Mouse (Mus musculus): Measurements from ENCODE around the gene Atg16l1. TPM values are rescaled to one million over a fixed set of nuclear protein-coding genes. Genes with fewer than 3 reads are reported as not detected.
"Not testable (repeated sequence)": the region's sequence is repeated elsewhere in the genome, so short reads cannot be mapped to it uniquely, and the experiment has no call there.

Gene Atg16l1
- polyA plus RNA-seq, 1 experiment = 20.0 TPM

DNA sequence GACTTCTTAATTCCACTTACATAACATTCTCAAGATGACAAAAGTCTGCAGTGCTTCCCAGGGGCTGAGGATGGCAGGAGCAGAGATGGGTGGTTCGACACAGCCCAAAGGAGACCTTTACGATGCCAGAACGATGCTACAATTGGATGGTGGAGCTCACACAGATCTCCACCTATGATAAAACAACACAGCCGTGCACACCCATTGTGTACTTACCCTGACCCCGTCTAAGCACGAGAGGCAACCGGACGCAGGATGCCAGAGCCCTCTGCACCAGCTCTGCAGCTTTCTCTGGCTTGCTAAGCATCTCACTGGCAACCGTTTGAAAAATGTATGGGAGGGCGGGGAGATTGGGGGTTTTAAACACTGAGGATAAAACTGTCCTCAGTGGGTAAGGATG is 56.4 kb downstream of the Atg16l1 start:
- WGBS = 70% methylated on average over 10 of the region's 10 CpGs
- Histone ChIP-seq H3K4me1 (ENCODE audit: control insufficient read depth, insufficient read depth, low read length) (no peaks in the 10 kb centered on the region), H3K4me3 (ENCODE audit: insufficient read depth, low read depth, low read length) (no peak overlapping the region), H3K27ac (ENCODE audit: insufficient read depth, low read depth, low read length) (no peak overlapping the region), H3K27me3 (replicated peaks; ENCODE audit: control insufficient read depth, insufficient read depth, low read length) (no peaks in the 10 kb centered on the region), H3K36me3 (ENCODE audit: control insufficient read depth, insufficient read depth, low read length) (no peaks in the 10 kb centered on the region)
- TF ChIP-seq POLR2A (IDR thresholded peaks at IDR 0.05; ENCODE audit: low read depth, low read length) (no peak), CTCF (conservative IDR thresholded peaks at IDR 0.05; ENCODE audit: insufficient read depth, insufficient read length, low read depth, low read length) (no peak)
- DNase-seq = no peak

DNA sequence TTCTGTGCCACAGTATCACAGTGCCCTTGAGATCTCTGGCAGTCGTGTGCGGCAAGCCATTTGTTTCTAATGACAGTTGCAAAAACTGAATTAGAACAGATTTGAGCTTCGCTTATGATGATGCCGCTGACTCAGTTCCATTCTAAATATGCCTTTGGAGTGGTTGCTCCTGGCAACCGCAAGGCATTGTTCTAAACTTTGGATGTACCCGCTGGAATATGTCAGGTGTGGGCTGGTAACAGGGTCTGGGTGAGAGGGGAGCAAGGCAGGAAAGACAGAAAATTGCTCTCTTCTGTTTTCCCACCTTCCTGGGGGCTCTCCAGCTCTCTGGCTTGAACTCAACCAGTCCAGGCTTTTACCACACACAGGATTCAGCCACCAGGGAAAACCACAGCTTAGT is 57.5 kb downstream of the Atg16l1 start:
- Histone ChIP-seq H3K27me3 (replicated peaks; ENCODE audit: control insufficient read depth, insufficient read depth, low read length) (no peaks in the 10 kb centered on the region), H3K27ac (ENCODE audit: insufficient read depth, low read depth, low read length) (no peak overlapping the region), H3K4me1 (ENCODE audit: control insufficient read depth, insufficient read depth, low read length) (no peaks in the 10 kb centered on the region), H3K36me3 (ENCODE audit: control insufficient read depth, insufficient read depth, low read length) (no peaks in the 10 kb centered on the region), H3K4me3 (ENCODE audit: insufficient read depth, low read depth, low read length) (no peak overlapping the region)
- WGBS = 89% methylated on average over 6 of the region's 6 CpGs
- DNase-seq = no peak
- TF ChIP-seq CTCF (conservative IDR thresholded peaks at IDR 0.05; ENCODE audit: insufficient read depth, insufficient read length, low read depth, low read length) (no peak), POLR2A (IDR thresholded peaks at IDR 0.05; ENCODE audit: low read depth, low read length) (no peak)

DNA sequence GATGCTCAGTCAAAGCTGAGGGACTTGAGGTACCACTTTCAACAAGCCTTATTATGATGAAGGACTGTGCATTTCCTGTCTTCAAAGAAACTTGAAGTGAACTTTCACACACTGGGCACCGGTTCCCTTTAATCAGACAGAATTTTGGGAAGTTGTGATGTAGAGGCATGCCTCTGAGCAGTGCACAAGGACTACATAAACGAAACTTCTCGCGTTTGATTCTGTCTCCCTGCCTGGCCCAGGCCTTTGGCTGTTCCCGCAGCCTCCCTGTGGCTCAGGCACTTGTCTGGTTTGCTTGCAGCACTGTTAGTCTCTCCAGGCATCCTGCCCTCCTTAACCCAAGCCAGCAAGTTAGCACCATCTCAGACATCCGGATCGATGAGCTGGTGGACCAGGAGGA is 58.0 kb downstream of the Atg16l1 start:
- no peaks in the 10 kb centered on the region for H3K4me1 ChIP-seq (ENCODE audit: control insufficient read depth, insufficient read depth, low read length)
- 72% methylated on average over 7 of the region's 7 CpGs for WGBS
- no peak for DNase-seq
- H3K27me3 ChIP-seq (replicated peaks; ENCODE audit: control insufficient read depth, insufficient read depth, low read length) = no peaks in the 10 kb centered on the region
- H3K36me3 ChIP-seq (ENCODE audit: control insufficient read depth, insufficient read depth, low read length) = no peaks in the 10 kb centered on the region
- H3K4me3 ChIP-seq (ENCODE audit: insufficient read depth, low read depth, low read length) = no peak overlapping the region
- H3K27ac ChIP-seq (ENCODE audit: insufficient read depth, low read depth, low read length) = no peak overlapping the region
- TF ChIP-seq CTCF (conservative IDR thresholded peaks at IDR 0.05; ENCODE audit: insufficient read depth, insufficient read length, low read depth, low read length) (no peak), POLR2A (IDR thresholded peaks at IDR 0.05; ENCODE audit: low read depth, low read length) (no peak)

DNA sequence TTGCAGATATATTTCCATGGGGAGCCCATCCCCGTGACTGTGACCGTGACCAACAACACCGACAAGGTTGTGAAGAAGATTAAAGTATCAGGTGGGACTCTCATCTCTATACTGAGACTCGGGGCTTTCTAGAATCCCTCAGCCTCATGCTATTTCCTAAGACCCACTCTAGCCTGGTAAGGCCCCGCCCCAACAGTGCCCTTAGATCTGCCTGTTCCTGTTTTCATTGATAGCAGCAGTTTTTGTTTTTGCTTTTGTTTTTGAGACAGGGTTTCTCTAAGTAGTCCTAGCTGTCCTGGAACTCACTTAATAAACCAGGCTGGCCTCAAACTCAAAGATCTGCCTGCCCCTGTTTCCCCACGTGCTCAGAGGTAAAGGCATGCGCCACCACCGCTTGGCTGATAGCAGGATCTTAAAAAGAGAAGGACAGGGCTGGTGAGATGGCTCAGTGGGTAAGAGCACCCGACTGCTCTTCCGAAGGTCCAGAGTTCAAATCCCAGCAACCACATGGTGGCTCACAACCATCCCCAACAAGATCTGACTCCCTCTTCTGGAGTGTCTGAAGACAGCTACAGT is 68.8 kb downstream of the Atg16l1 start:
- Histone ChIP-seq H3K27me3 (replicated peaks; ENCODE audit: control insufficient read depth, insufficient read depth, low read length) (no peaks in the 10 kb centered on the region), H3K36me3 (ENCODE audit: control insufficient read depth, insufficient read depth, low read length) (no peaks in the 10 kb centered on the region), H3K27ac (ENCODE audit: insufficient read depth, low read depth, low read length) (no peak overlapping the region), H3K4me1 (ENCODE audit: control insufficient read depth, insufficient read depth, low read length) (no peaks in the 10 kb centered on the region), H3K4me3 (ENCODE audit: insufficient read depth, low read depth, low read length) (no peak overlapping the region)
- TF ChIP-seq CTCF (conservative IDR thresholded peaks at IDR 0.05; ENCODE audit: insufficient read depth, insufficient read length, low read depth, low read length) (no peak), POLR2A (IDR thresholded peaks at IDR 0.05; ENCODE audit: low read depth, low read length) (no peak)
- 93% methylated on average over 10 of the region's 10 CpGs for WGBS
- DNase-seq = no peak

DNA sequence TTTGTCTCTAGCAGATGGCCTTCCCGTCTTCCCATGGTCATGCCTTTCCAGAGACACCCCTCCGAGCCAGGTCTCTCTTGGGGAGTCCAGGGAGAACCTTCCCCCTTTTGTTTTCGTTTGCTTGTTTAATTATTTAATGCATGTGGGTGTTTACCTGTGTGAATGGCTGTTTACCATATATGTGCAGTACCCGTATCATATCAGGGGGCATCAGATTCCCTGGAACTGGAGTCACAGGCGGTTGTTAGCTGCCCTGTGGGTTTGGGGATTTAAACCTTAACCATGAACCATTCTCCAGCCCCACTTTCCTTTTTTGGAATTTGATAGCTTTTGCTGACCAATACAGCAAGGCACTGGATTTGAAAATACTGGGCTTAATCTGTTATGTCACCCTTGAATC is 69.6 kb downstream of the Atg16l1 start:
- TF ChIP-seq CTCF (conservative IDR thresholded peaks at IDR 0.05; ENCODE audit: insufficient read depth, insufficient read length, low read depth, low read length) = no peak
- DNase-seq = no peak
- H3K4me1 ChIP-seq (ENCODE audit: control insufficient read depth, insufficient read depth, low read length) = no peaks in the 10 kb centered on the region
- H3K27ac ChIP-seq (ENCODE audit: insufficient read depth, low read depth, low read length) = no peak overlapping the region
- no peaks in the 10 kb centered on the region for H3K36me3 ChIP-seq (ENCODE audit: control insufficient read depth, insufficient read depth, low read length)
- H3K4me3 ChIP-seq (ENCODE audit: insufficient read depth, low read depth, low read length) = no peak overlapping the region
- 92% methylated on average over 5 of the region's 5 CpGs for WGBS
- H3K27me3 ChIP-seq (replicated peaks; ENCODE audit: control insufficient read depth, insufficient read depth, low read length) = no peaks in the 10 kb centered on the region

DNA sequence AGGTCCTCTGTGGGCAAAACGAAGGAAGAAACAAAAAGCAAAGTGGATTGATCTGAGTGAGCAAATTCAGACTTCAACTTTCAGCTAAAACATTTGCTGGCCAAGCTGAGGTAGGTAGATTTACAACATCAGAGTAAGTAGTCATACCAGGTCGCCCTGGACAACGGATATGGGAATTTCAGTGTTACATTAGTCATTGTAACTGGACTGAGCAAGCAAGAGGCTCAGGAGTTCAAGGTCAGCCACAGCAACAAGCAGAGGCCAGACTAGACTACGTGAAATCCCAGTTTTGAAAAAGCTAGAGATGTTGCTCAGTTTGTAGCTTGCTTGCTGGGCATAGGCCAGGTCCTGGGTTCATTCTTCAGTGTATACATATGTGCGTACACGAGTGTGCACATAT is 70.3 kb downstream of the Atg16l1 start:
- DNase-seq = no peak

DNA sequence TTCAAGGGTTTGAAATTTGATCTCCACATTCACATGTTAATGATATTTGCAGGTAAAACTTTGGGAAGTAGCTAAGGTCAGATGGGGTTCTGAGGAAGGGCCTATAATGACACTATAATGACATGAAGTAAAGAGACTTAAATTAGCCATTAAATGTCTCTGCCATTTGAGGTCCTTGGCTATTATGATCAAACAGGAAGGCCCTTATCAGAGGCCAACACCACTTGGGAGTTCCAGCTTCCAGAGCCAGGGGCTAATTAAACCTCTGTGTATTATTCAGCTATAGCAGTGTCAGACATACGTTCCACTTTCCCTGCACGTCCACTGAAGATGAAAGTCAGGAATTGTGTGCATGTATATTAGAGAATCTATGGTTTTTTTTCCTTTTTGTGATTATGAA is 70.8 kb downstream of the Atg16l1 start:
- Histone ChIP-seq H3K27me3 (replicated peaks; ENCODE audit: control insufficient read depth, insufficient read depth, low read length) (no peaks in the 10 kb centered on the region), H3K36me3 (ENCODE audit: control insufficient read depth, insufficient read depth, low read length) (no peaks in the 10 kb centered on the region), H3K4me1 (ENCODE audit: control insufficient read depth, insufficient read depth, low read length) (no peaks in the 10 kb centered on the region), H3K27ac (ENCODE audit: insufficient read depth, low read depth, low read length) (no peak overlapping the region), H3K4me3 (ENCODE audit: insufficient read depth, low read depth, low read length) (no peak overlapping the region)
- no peak for TF ChIP-seq POLR2A (IDR thresholded peaks at IDR 0.05; ENCODE audit: low read depth, low read length)
- TF ChIP-seq CTCF (conservative IDR thresholded peaks at IDR 0.05; ENCODE audit: insufficient read depth, insufficient read length, low read depth, low read length) = no peak
- no peak for DNase-seq
- WGBS = 87% methylated on average over 2 of the region's 2 CpGs

More for the DNA sequence above, 70.3 kb downstream of the Atg16l1 start:
- WGBS = 88% methylated on average over 6 of the region's 6 CpGs
- Histone ChIP-seq H3K27me3 (replicated peaks; ENCODE audit: control insufficient read depth, insufficient read depth, low read length) (no peaks in the 10 kb centered on the region), H3K4me1 (ENCODE audit: control insufficient read depth, insufficient read depth, low read length) (no peaks in the 10 kb centered on the region), H3K27ac (ENCODE audit: insufficient read depth, low read depth, low read length) (no peak overlapping the region), H3K36me3 (ENCODE audit: control insufficient read depth, insufficient read depth, low read length) (no peaks in the 10 kb centered on the region), H3K4me3 (ENCODE audit: insufficient read depth, low read depth, low read length) (no peak overlapping the region)
- TF ChIP-seq POLR2A (IDR thresholded peaks at IDR 0.05; ENCODE audit: low read depth, low read length) (no peak), CTCF (conservative IDR thresholded peaks at IDR 0.05; ENCODE audit: insufficient read depth, insufficient read length, low read depth, low read length) (no peak)

DNA sequence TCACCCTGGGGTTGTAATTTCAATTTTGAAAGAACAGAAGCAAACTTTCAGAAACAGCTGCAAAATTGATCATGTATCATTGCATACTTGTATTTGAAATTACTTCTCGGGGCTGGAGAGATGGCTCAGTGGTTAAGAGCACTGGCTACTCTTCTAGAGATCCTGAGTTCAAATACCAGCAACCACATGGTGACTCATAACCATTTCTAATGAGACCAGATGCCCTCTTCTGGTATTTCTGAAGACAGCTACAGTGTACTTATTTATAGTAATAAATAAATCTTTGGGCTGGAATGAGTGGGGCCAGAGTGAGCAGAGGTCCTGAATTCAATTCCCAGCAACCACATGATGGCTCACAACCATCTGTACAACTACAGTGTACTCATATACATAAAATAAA is 71.8 kb downstream of the Atg16l1 start:
- not testable (repeated sequence) for H3K36me3 ChIP-seq (ENCODE audit: control insufficient read depth, insufficient read depth, low read length); H3K4me1 ChIP-seq (ENCODE audit: control insufficient read depth, insufficient read depth, low read length); H3K4me3 ChIP-seq (ENCODE audit: insufficient read depth, low read depth, low read length); H3K27ac ChIP-seq (ENCODE audit: insufficient read depth, low read depth, low read length); H3K27me3 ChIP-seq (replicated peaks; ENCODE audit: control insufficient read depth, insufficient read depth, low read length); DNase-seq
- 95% methylated on average over 1 of the region's 1 CpGs for WGBS
